Mouse (Mus musculus): ENCODE data around the gene Plekhs1.

Gene Plekhs1

GRCm38 (mm10) chr19:56531251-56531650 lies 69.8 kb downstream of the Plekhs1 start:
- DNase-seq, result no peak

GRCm38 (mm10) chr19:56533291-56534071 lies 72.0 kb downstream of the Plekhs1 start:
- no peak for DNase-seq

- DNase-seq, result no peak
Measured at GRCm38 (mm10) chr19:56534337-56534736, 72.9 kb downstream of the Plekhs1 start.

- DNase-seq, result no peak
Measured at GRCm38 (mm10) chr19:56535064-56535463, 73.6 kb downstream of the Plekhs1 start.

- no peak for DNase-seq
Measured at GRCm38 (mm10) chr19:56535765-56536164, 74.3 kb downstream of the Plekhs1 start.

Measured in thymus, postnatal 14 days (tissue).